ENCODE assay signal across 7 mouse cellular contexts in the genomic region with DNA sequence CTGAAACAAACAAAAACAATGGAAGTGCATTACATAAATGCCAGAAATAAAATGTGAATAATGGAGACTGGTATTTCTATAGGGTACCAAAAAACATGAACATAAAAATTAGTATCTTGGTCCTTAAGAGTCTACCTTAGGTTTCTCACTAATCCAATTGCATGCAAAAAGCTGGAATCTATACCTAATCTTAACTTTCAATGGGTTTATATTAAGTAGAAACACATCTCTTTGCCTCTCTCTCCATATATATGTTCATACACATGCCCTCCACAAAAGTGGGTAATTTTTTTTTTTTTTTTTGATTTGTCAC. TPM values are rescaled to one million over a fixed set of nuclear protein-coding genes. Genes with fewer than 3 reads are reported as not detected.
DNase-seq lines count a peak whose midpoint lies in the region; ATAC-seq and TF ChIP-seq lines count a peak whose summit lies in the region.

Gene Smim10l1 (plus strand): TSS at position 301 of the 313 bp plus-strand sequence.

- H3K79me2 ChIP-seq in C2C12 (ENCODE audit: control insufficient read depth, insufficient read depth): peaks cover 33% of the 10 kb centered on the region

- peak within 1 kb of the TSS; percentile 90 for H3ac ChIP-seq in C2C12 (ENCODE audit: control insufficient read depth, insufficient read length, low read depth)

- H3K27me3 ChIP-seq in C2C12 (ENCODE audit: control insufficient read depth, insufficient read depth, insufficient read length): no peaks in the 10 kb centered on the region
- H3K27me3 ChIP-seq in ES-Bruce4 (ENCODE audit: control insufficient read depth, insufficient read depth, low read length, poor library complexity, severe bottlenecking): no peaks in the 10 kb centered on the region
- no peaks in the 10 kb centered on the region for H3K27me3 ChIP-seq in forebrain, embryonic 13.5 days
- no peaks in the 10 kb centered on the region for H3K27me3 ChIP-seq in hindbrain, embryonic 11.5 days (ENCODE audit: control insufficient read depth, insufficient read depth, low read length)
- no peaks in the 10 kb centered on the region for H3K27me3 ChIP-seq in liver, embryonic 13.5 days

- H3K27ac ChIP-seq in ES-Bruce4 (ENCODE audit: insufficient read depth, low read length): peak within 1 kb of the TSS; percentile 43; the same call in 1 of the 2 replicates
- peak within 1 kb of the TSS; percentile 99 for H3K27ac ChIP-seq in forebrain, embryonic 13.5 days
- peak within 1 kb of the TSS; percentile 98 for H3K27ac ChIP-seq in hindbrain, embryonic 11.5 days (ENCODE audit: low read depth, low read length)
- H3K27ac ChIP-seq in liver, embryonic 13.5 days: peak within 1 kb of the TSS; percentile 86

- H3K4me3 ChIP-seq in C2C12 (ENCODE audit: insufficient read depth, poor library complexity, severe bottlenecking) (peak within 1 kb of the TSS; percentile 68), ES-Bruce4 (ENCODE audit: low read depth, low read length) (peak within 1 kb of the TSS; percentile 84)
- peak within 1 kb of the TSS; percentile 76 for H3K4me3 ChIP-seq in forebrain, embryonic 13.5 days
- peak within 1 kb of the TSS; percentile 84 for H3K4me3 ChIP-seq in hindbrain, embryonic 11.5 days (ENCODE audit: low read depth, low read length)
- peak within 1 kb of the TSS; percentile 77 for H3K4me3 ChIP-seq in liver, embryonic 13.5 days (replicated peaks)

- TF ChIP-seq EP300 in ES-Bruce4 (IDR thresholded peaks at IDR 0.05; ENCODE audit: insufficient read depth, low read depth, low read length): no peak

- ATAC-seq in forebrain, embryonic 13.5 days: no peak
- no peak for ATAC-seq in hindbrain, embryonic 11.5 days (ENCODE audit: low FRiP score)
- no peak for ATAC-seq in liver, embryonic 13.5 days (ENCODE audit: low read depth)

- H3K4me2 ChIP-seq in forebrain, embryonic 13.5 days: peak within 1 kb of the TSS; percentile 57
- H3K4me2 ChIP-seq in hindbrain, embryonic 11.5 days (replicated peaks; ENCODE audit: low read depth, low read length): peak within 1 kb of the TSS; percentile 41
- peak within 1 kb of the TSS; percentile 64 for H3K4me2 ChIP-seq in liver, embryonic 13.5 days

- H3K4me1 ChIP-seq in ES-Bruce4 (ENCODE audit: control insufficient read depth, insufficient read depth, low read length): no peaks in the 10 kb centered on the region
- no peaks in the 10 kb centered on the region for H3K4me1 ChIP-seq in forebrain, embryonic 13.5 days
- no peaks in the 10 kb centered on the region for H3K4me1 ChIP-seq in hindbrain, embryonic 11.5 days (replicated peaks; ENCODE audit: control insufficient read depth, insufficient read depth, low read length)
- no peaks in the 10 kb centered on the region for H3K4me1 ChIP-seq in liver, embryonic 13.5 days (replicated peaks)

- TF ChIP-seq POLR2A in ES-Bruce4 (IDR thresholded peaks at IDR 0.05; ENCODE audit: insufficient read depth, low read length): no peak

- TF ChIP-seq CTCF in C2C12 (IDR thresholded peaks at IDR 0.05; ENCODE audit: control insufficient read depth, insufficient read depth, insufficient read length) (no peak), ES-Bruce4 (IDR thresholded peaks at IDR 0.05; ENCODE audit: low read depth, low read length) (no peak)

- H3K79me3 ChIP-seq in C2C12 (ENCODE audit: low read depth): peaks cover 23% of the 10 kb centered on the region

- H3K36me3 ChIP-seq in C2C12 (ENCODE audit: control insufficient read depth, insufficient read depth): no peaks in the 10 kb centered on the region
- no peaks in the 10 kb centered on the region for H3K36me3 ChIP-seq in ES-Bruce4 (ENCODE audit: control insufficient read depth, insufficient read depth, low read length, poor library complexity, severe bottlenecking)
- H3K36me3 ChIP-seq in forebrain, embryonic 13.5 days (ENCODE audit: poor library complexity, severe bottlenecking): peaks cover 4% of the 10 kb centered on the region; the same call in 1 of the 2 replicates
- H3K36me3 ChIP-seq in hindbrain, embryonic 11.5 days (ENCODE audit: control insufficient read depth, insufficient read depth, low read length): no peaks in the 10 kb centered on the region
- H3K36me3 ChIP-seq in liver, embryonic 13.5 days: peaks cover 5% of the 10 kb centered on the region; the same call in 1 of the 2 replicates

- no peak for DNase-seq in hindbrain, embryonic 11.5 days (ENCODE audit: low spot score)
- no peak for DNase-seq in liver, embryonic 13.5 days
- DNase-seq in natural killer cell, adult 2 months (ENCODE audit: low spot score in 2 of 2): no peak
- no peak for DNase-seq in embryo, embryonic 10.5 days (ENCODE audit: low spot score)

- no peaks in the 10 kb centered on the region for H3K9me3 ChIP-seq in ES-Bruce4 (replicated peaks; ENCODE audit: control insufficient read depth, insufficient read depth, low read length, poor library complexity, severe bottlenecking)
- no peaks in the 10 kb centered on the region for H3K9me3 ChIP-seq in forebrain, embryonic 13.5 days (replicated peaks)
- no peaks in the 10 kb centered on the region for H3K9me3 ChIP-seq in hindbrain, embryonic 11.5 days (ENCODE audit: control insufficient read depth, low read length)
- no peaks in the 10 kb centered on the region for H3K9me3 ChIP-seq in liver, embryonic 13.5 days (replicated peaks)

- H3K9ac ChIP-seq in ES-Bruce4 (ENCODE audit: low read depth, poor library complexity, severe bottlenecking): peak within 1 kb of the TSS; percentile 80
- peak within 1 kb of the TSS; percentile 93 for H3K9ac ChIP-seq in forebrain, embryonic 13.5 days
- peak within 1 kb of the TSS; percentile 94 for H3K9ac ChIP-seq in hindbrain, embryonic 11.5 days (ENCODE audit: low read depth, low read length)
- H3K9ac ChIP-seq in liver, embryonic 13.5 days: peak within 1 kb of the TSS; percentile 83

TF ChIP-seq in C2C12, 6 proteins besides CTCF, POLR2A, EP300 and RAD21:
- TF ChIP-seq MAX (IDR thresholded peaks at IDR 0.05) (no peak), MYOD1 (IDR thresholded peaks at IDR 0.05; ENCODE audit: control insufficient read depth, insufficient read length, low read depth) (no peak)

RNA-seq across cellular contexts. Expression of gene Smim10l1, which starts in this region (rescaled TPM):
- 13.9 TPM for polyA plus RNA-seq in C2C12 (2012; fragmentation: generic; extraction: Trizol)
- 10.8 and 11.0 TPM in 2 replicates for polyA plus RNA-seq in ES-Bruce4 (2011; ENCODE audit: insufficient read depth, insufficient read length, low read depth, missing spikeins)
- 100 TPM in 2 replicates for polyA plus RNA-seq in forebrain, embryonic 13.5 days (2015; fragmentation: Nextera tagmentation; extraction: Ambion mirVana)
- 77.3 and 92.5 TPM in 2 replicates for polyA plus RNA-seq in hindbrain, embryonic 11.5 days (2014; fragmentation: Nextera tagmentation; extraction: Ambion mirVana)
- 30.1 and 39.9 TPM in 2 replicates for polyA plus RNA-seq in liver, embryonic 13.5 days (2015; fragmentation: Nextera tagmentation; extraction: Ambion mirVana)

Comparison
In these comparisons a context has a peak if more than half of its experiments do, and no peak if none do; other contexts are left out.
1. H3K27ac ChIP-seq: peak in every context shown above with its lines; median percentile 99 in forebrain, embryonic 13.5 days; 98 in hindbrain, embryonic 11.5 days; 86 in liver, embryonic 13.5 days; 43 in ES-Bruce4.